Mouse (Mus musculus) kidney, postnatal 14 days (tissue): ENCODE measurements around the gene Ccnyl1.
A peak's percentile ranks its signal among the peaks of the same experiment; 100 is the strongest.

Source experiments
- DNase-seq: peaks from one replicate; pipeline ENCODE4 v3.0.0; 2022; ENCODE audit warnings: mixed read lengths

Ccnyl1 gene

GRCm38 (mm10) chr1:64738661-64739082 lies 48.4 kb downstream of the Ccnyl1 start:
- DNase-seq: peak; percentile 75

GRCm38 (mm10) chr1:64742741-64743408 lies 52.6 kb downstream of the Ccnyl1 start:
- DNase-seq: peak; percentile 66

GRCm38 (mm10) chr1:64744616-64745015 lies 54.4 kb downstream of the Ccnyl1 start:
- DNase-seq: no peak

GRCm38 (mm10) chr1:64753109-64753508 lies 62.9 kb downstream of the Ccnyl1 start:
- no peak for DNase-seq

- DNase-seq: no peak
Measured at GRCm38 (mm10) chr1:64753668-64754067, 63.4 kb downstream of the Ccnyl1 start.

- DNase-seq: no peak
Measured at GRCm38 (mm10) chr1:64754658-64755057, 64.4 kb downstream of the Ccnyl1 start.

GRCm38 (mm10) chr1:64755971-64756639 lies 65.8 kb downstream of the Ccnyl1 start:
- DNase-seq: no peak

GRCm38 (mm10) chr1:64756640-64757030 lies 66.4 kb downstream of the Ccnyl1 start:
- DNase-seq: no peak

GRCm38 (mm10) chr1:64757254-64757653 lies 67.0 kb downstream of the Ccnyl1 start:
- peak; percentile 20 for DNase-seq

GRCm38 (mm10) chr1:64757766-64758165 lies 67.5 kb downstream of the Ccnyl1 start:
- DNase-seq: no peak

- DNase-seq: no peak
Measured at GRCm38 (mm10) chr1:64761646-64762045, 71.4 kb downstream of the Ccnyl1 start.

- DNase-seq: no peak
Measured at GRCm38 (mm10) chr1:64770169-64770568, 79.9 kb downstream of the Ccnyl1 start.

GRCm38 (mm10) chr1:64773305-64773704 lies 83.0 kb downstream of the Ccnyl1 start:
- DNase-seq: no peak
